In genomic region chr6:136358471-136358870, GRCm38 (mm10) we compare ENCODE assay signal across 35 mouse cellular contexts. TPM values are rescaled to one million over a fixed set of nuclear protein-coding genes. Genes with fewer than 3 reads are reported as not detected.
DNase-seq lines count a peak whose midpoint lies in the region; ATAC-seq and TF ChIP-seq lines count a peak whose summit lies in the region.
"Had no signal": no experiment of that assay in that cellular context is flagged by ENCODE, and none has a peak within 500 bp of the region (broad histone marks: within the 10 kb centered on the region; RNA-seq: fewer than 3 reads in every experiment).

No protein-coding gene starts in this region.

- no peak for TF ChIP-seq CTCF in layer of hippocampus, adult 2 months (conservative IDR thresholded peaks at IDR 0.05)
- no peak for TF ChIP-seq CTCF in lung, postnatal 0 days (IDR thresholded peaks at IDR 0.05)

- H3K4me3 ChIP-seq in forebrain, embryonic 14.5 days (ENCODE audit: low read depth, low read length), result no peak overlapping the region
- no peak overlapping the region for H3K4me3 ChIP-seq in forebrain, embryonic 12.5 days (replicated peaks)
- H3K4me3 ChIP-seq in layer of hippocampus, adult 2 months, result no peak overlapping the region
- H3K4me3 ChIP-seq in midbrain, embryonic 11.5 days (ENCODE audit: low read depth, low read length), result no peak overlapping the region
- no peak overlapping the region for H3K4me3 ChIP-seq in midbrain, embryonic 16.5 days (ENCODE audit: low read depth, low read length)
- no peak overlapping the region for H3K4me3 ChIP-seq in lung, postnatal 0 days (ENCODE audit: low read depth, low read length)
- H3K4me3 ChIP-seq: embryonic facial prominence, embryonic 15.5 days; heart, adult 2 months; hindbrain, embryonic 12.5 days; hindbrain, embryonic 15.5 days had no signal

- TF ChIP-seq EP300 in lung, postnatal 0 days (IDR thresholded peaks at IDR 0.05), result no peak

- no peaks in the 10 kb centered on the region for H3K36me3 ChIP-seq in forebrain, embryonic 14.5 days (ENCODE audit: control insufficient read depth, insufficient read depth, low read length)
- H3K36me3 ChIP-seq in forebrain, embryonic 12.5 days (replicated peaks), result no peaks in the 10 kb centered on the region
- no peaks in the 10 kb centered on the region for H3K36me3 ChIP-seq in midbrain, embryonic 11.5 days (ENCODE audit: control insufficient read depth, insufficient read depth, low read length)
- H3K36me3 ChIP-seq in midbrain, embryonic 16.5 days (ENCODE audit: control insufficient read depth, insufficient read depth, low read length), result no peaks in the 10 kb centered on the region
- no peaks in the 10 kb centered on the region for H3K36me3 ChIP-seq in lung, postnatal 0 days (ENCODE audit: insufficient read depth, low read length)
- H3K36me3 ChIP-seq: embryonic facial prominence, embryonic 15.5 days; G1E; hindbrain, embryonic 12.5 days; hindbrain, embryonic 15.5 days had no signal

- H3K9me3 ChIP-seq in forebrain, embryonic 14.5 days (replicated peaks; ENCODE audit: control insufficient read depth, low read length), result no peaks in the 10 kb centered on the region
- H3K9me3 ChIP-seq in forebrain, embryonic 12.5 days, result no peaks in the 10 kb centered on the region
- no peaks in the 10 kb centered on the region for H3K9me3 ChIP-seq in midbrain, embryonic 11.5 days (ENCODE audit: control insufficient read depth, low read length)
- no peaks in the 10 kb centered on the region for H3K9me3 ChIP-seq in midbrain, embryonic 16.5 days (replicated peaks; ENCODE audit: control insufficient read depth, low read length, poor library complexity, severe bottlenecking)
- H3K9me3 ChIP-seq in lung, postnatal 0 days (ENCODE audit: low read length), result no peaks in the 10 kb centered on the region
- H3K9me3 ChIP-seq: embryonic facial prominence, embryonic 15.5 days; hindbrain, embryonic 12.5 days; hindbrain, embryonic 15.5 days had no signal

- ATAC-seq in forebrain, embryonic 14.5 days, result no peak
- no peak for ATAC-seq in forebrain, embryonic 12.5 days (ENCODE audit: low FRiP score)
- no peak for ATAC-seq in midbrain, embryonic 11.5 days (ENCODE audit: low FRiP score)
- no peak for ATAC-seq in midbrain, embryonic 16.5 days
- ATAC-seq in lung, postnatal 0 days, result no peak
- ATAC-seq: forebrain, embryonic 16.5 days; Patski had no signal

- DNase-seq in forebrain, embryonic 14.5 days (ENCODE audit: low spot score), result peak; percentile 33
- peak in 1 of 2 experiments; percentile 32 for DNase-seq in layer of hippocampus, adult 2 months (ENCODE audit: low spot score in 2 of 2)
- no peak for DNase-seq in layer of hippocampus, postnatal 10 days (ENCODE audit: low spot score in 2 of 2)
- DNase-seq in midbrain, embryonic 11.5 days (ENCODE audit: low spot score, missing footprints), result peak; percentile 23
- DNase-seq in lung, postnatal 0 days (ENCODE audit: low spot score), result no peak
- DNase-seq: adrenal gland, postnatal 10 days; adrenal gland, postnatal 36 days; B cell, adult 2 months; cerebellum, adult 11-12 months; cerebellum, adult 8-10 months; cerebellum, postnatal 36 days; embryo, embryonic 11 days; gastrocnemius, postnatal 10 days; gastrocnemius, postnatal 36 days; heart, adult 2 months had no signal

- H3K27ac ChIP-seq in forebrain, embryonic 14.5 days (ENCODE audit: low read depth, low read length), result no peak overlapping the region
- no peak overlapping the region for H3K27ac ChIP-seq in forebrain, embryonic 12.5 days
- peak overlapping the region; percentile 55; the same call in 1 of the 2 replicates for H3K27ac ChIP-seq in layer of hippocampus, adult 2 months
- H3K27ac ChIP-seq in midbrain, embryonic 11.5 days (ENCODE audit: low read depth, low read length), result no peak overlapping the region
- no peak overlapping the region for H3K27ac ChIP-seq in midbrain, embryonic 16.5 days (ENCODE audit: low read length)
- H3K27ac ChIP-seq in lung, postnatal 0 days (ENCODE audit: low read length), result no peak overlapping the region
- H3K27ac ChIP-seq: embryonic facial prominence, embryonic 15.5 days; heart, adult 2 months; hindbrain, embryonic 12.5 days; hindbrain, embryonic 15.5 days had no signal

- H3K4me1 ChIP-seq in forebrain, embryonic 14.5 days (ENCODE audit: control insufficient read depth, insufficient read depth, low read length), result no peaks in the 10 kb centered on the region
- no peaks in the 10 kb centered on the region for H3K4me1 ChIP-seq in forebrain, embryonic 12.5 days
- no peaks in the 10 kb centered on the region for H3K4me1 ChIP-seq in midbrain, embryonic 11.5 days (ENCODE audit: control insufficient read depth, insufficient read depth, low read length)
- 0 out of 2 replicates have a peak, but pooled peaks cover 1% of the 10 kb centered on the region for H3K4me1 ChIP-seq in midbrain, embryonic 16.5 days (ENCODE audit: control insufficient read depth, insufficient read depth, low read length)
- no peaks in the 10 kb centered on the region for H3K4me1 ChIP-seq in lung, postnatal 0 days (ENCODE audit: insufficient read depth, low read depth, low read length)
- H3K4me1 ChIP-seq: hindbrain, embryonic 12.5 days; hindbrain, embryonic 15.5 days had no signal

- H3K4me2 ChIP-seq in forebrain, embryonic 14.5 days (ENCODE audit: low read length), result no peak overlapping the region
- no peak overlapping the region for H3K4me2 ChIP-seq in forebrain, embryonic 12.5 days
- no peak overlapping the region for H3K4me2 ChIP-seq in midbrain, embryonic 11.5 days
- H3K4me2 ChIP-seq in midbrain, embryonic 16.5 days (ENCODE audit: low read length), result no peak overlapping the region
- H3K4me2 ChIP-seq in lung, postnatal 0 days (replicated peaks; ENCODE audit: low read depth, low read length), result no peak overlapping the region
- H3K4me2 ChIP-seq: embryonic facial prominence, embryonic 15.5 days; heart, embryonic 11.5 days; hindbrain, embryonic 12.5 days; hindbrain, embryonic 15.5 days had no signal

- 71% methylated on average over 5 of the region's 5 CpGs for WGBS in forebrain, embryonic 14.5 days
- WGBS in forebrain, embryonic 12.5 days, result 86% methylated on average over 5 of the region's 5 CpGs
- 86% methylated on average over 5 of the region's 5 CpGs for WGBS in midbrain, embryonic 11.5 days
- WGBS in midbrain, embryonic 16.5 days, result 72% methylated on average over 5 of the region's 5 CpGs
- WGBS in lung, postnatal 0 days, result 75% methylated on average over 5 of the region's 5 CpGs

- H3K9ac ChIP-seq in forebrain, embryonic 14.5 days (ENCODE audit: low read length), result no peak overlapping the region
- no peak overlapping the region for H3K9ac ChIP-seq in forebrain, embryonic 12.5 days
- H3K9ac ChIP-seq in midbrain, embryonic 11.5 days (ENCODE audit: low read length), result no peak overlapping the region
- H3K9ac ChIP-seq in midbrain, embryonic 16.5 days (ENCODE audit: low read depth, low read length), result no peak overlapping the region
- no peak overlapping the region for H3K9ac ChIP-seq in lung, postnatal 0 days (replicated peaks; ENCODE audit: low read depth)
- H3K9ac ChIP-seq: embryonic facial prominence, embryonic 15.5 days; hindbrain, embryonic 12.5 days; hindbrain, embryonic 15.5 days had no signal

- no peaks in the 10 kb centered on the region for H3K27me3 ChIP-seq in forebrain, embryonic 14.5 days (replicated peaks; ENCODE audit: control insufficient read depth, insufficient read depth, low read length)
- H3K27me3 ChIP-seq in forebrain, embryonic 12.5 days, result no peaks in the 10 kb centered on the region
- H3K27me3 ChIP-seq in midbrain, embryonic 11.5 days (ENCODE audit: control insufficient read depth, insufficient read depth, low read length), result no peaks in the 10 kb centered on the region
- no peaks in the 10 kb centered on the region for H3K27me3 ChIP-seq in midbrain, embryonic 16.5 days (ENCODE audit: control insufficient read depth, insufficient read depth, low read depth, low read length)
- no peaks in the 10 kb centered on the region for H3K27me3 ChIP-seq in lung, postnatal 0 days (replicated peaks; ENCODE audit: insufficient read depth, low read length)
- H3K27me3 ChIP-seq: embryonic facial prominence, embryonic 15.5 days; hindbrain, embryonic 12.5 days; hindbrain, embryonic 15.5 days had no signal

RNA-seq across cellular contexts. Expression of gene Gm8994, which starts 31.1 kb away (rescaled TPM):
- polyA plus RNA-seq in forebrain, embryonic 14.5 days (2014; fragmentation: Nextera tagmentation; extraction: Ambion mirVana), result not detected in 2 replicates
- polyA plus RNA-seq in forebrain, embryonic 12.5 days (2016; fragmentation: Nextera tagmentation; extraction: Ambion mirVana), result not detected in 2 replicates
- total RNA-seq in layer of hippocampus, adult 2 months (2021), result not detected
- total RNA-seq in layer of hippocampus, postnatal 10 days (2021), result not detected
- not detected in 2 replicates for polyA plus RNA-seq in midbrain, embryonic 11.5 days (2014; fragmentation: Nextera tagmentation; extraction: Ambion mirVana)
- not detected in 2 replicates for polyA plus RNA-seq in midbrain, embryonic 16.5 days (2015; fragmentation: Nextera tagmentation; extraction: Ambion mirVana)
- polyA plus RNA-seq in lung, postnatal 0 days (2015; fragmentation: Nextera tagmentation; extraction: Ambion mirVana), result not detected in 2 replicates
- total RNA-seq: adrenal gland, adult 18-20 months; adrenal gland, postnatal 10 days; adrenal gland, postnatal 36 days; CH12.LX; G1E; gastrocnemius, adult 18-20 months; gastrocnemius, postnatal 10 days; gastrocnemius, postnatal 36 days; granulocyte monocyte progenitor cell, adult 5-6 weeks; heart, adult 2 months; heart, postnatal 25 days; hematopoietic stem cell, adult 5-6 weeks had no signal
- polyA plus RNA-seq: embryonic facial prominence, embryonic 11.5 days; embryonic facial prominence, embryonic 15.5 days; forebrain, embryonic 11.5 days; forebrain, embryonic 16.5 days; heart, adult 2 months; heart, embryonic 11.5 days; heart, embryonic 14.5 days; heart, postnatal 0 days; hindbrain, embryonic 12.5 days; hindbrain, embryonic 15.5 days had no signal

RNA-seq across cellular contexts. Expression of gene E330021D16Rik, which starts 56.9 kb away (rescaled TPM):
- polyA plus RNA-seq in forebrain, embryonic 14.5 days (2014; fragmentation: Nextera tagmentation; extraction: Ambion mirVana), result not detected in 2 replicates
- not detected in 2 replicates for polyA plus RNA-seq in forebrain, embryonic 12.5 days (2016; fragmentation: Nextera tagmentation; extraction: Ambion mirVana)
- total RNA-seq in layer of hippocampus, adult 2 months (2021), result not detected
- not detected for total RNA-seq in layer of hippocampus, postnatal 10 days (2021)
- not detected in 2 replicates for polyA plus RNA-seq in midbrain, embryonic 11.5 days (2014; fragmentation: Nextera tagmentation; extraction: Ambion mirVana)
- polyA plus RNA-seq in midbrain, embryonic 16.5 days (2015; fragmentation: Nextera tagmentation; extraction: Ambion mirVana), result not detected in 2 replicates
- 0.11 and 0.12 TPM in 2 replicates for polyA plus RNA-seq in lung, postnatal 0 days (2015; fragmentation: Nextera tagmentation; extraction: Ambion mirVana)
- total RNA-seq: adrenal gland, adult 18-20 months; adrenal gland, postnatal 10 days; adrenal gland, postnatal 36 days; CH12.LX; gastrocnemius, adult 18-20 months; gastrocnemius, postnatal 10 days; gastrocnemius, postnatal 36 days; granulocyte monocyte progenitor cell, adult 5-6 weeks; heart, adult 2 months; heart, postnatal 25 days; hematopoietic stem cell, adult 5-6 weeks had no signal
- polyA plus RNA-seq: cortical plate, adult 2 months; embryonic facial prominence, embryonic 15.5 days; forebrain, embryonic 11.5 days; forebrain, embryonic 16.5 days; G1E; heart, adult 2 months; heart, embryonic 11.5 days; heart, embryonic 14.5 days; heart, postnatal 0 days; hindbrain, embryonic 12.5 days; hindbrain, embryonic 15.5 days; Patski had no signal

Comparison
In these comparisons a context has a peak if more than half of its experiments do, and no peak if none do; other contexts are left out.
1. DNase-seq: peak in forebrain, embryonic 14.5 days (single experiment) and midbrain, embryonic 11.5 days (single experiment); none in layer of hippocampus, postnatal 10 days (0 of 2) and lung, postnatal 0 days (single experiment).